Mouse (Mus musculus): Measurements from ENCODE around the gene Hist1h2ao. TPM values are rescaled to one million over a fixed set of nuclear protein-coding genes. Genes with fewer than 3 reads are reported as not detected.
"Not testable (repeated sequence)": the region's sequence is repeated elsewhere in the genome, so short reads cannot be mapped to it uniquely, and the experiment has no call there.

The Hist1h2ao gene
- polyA plus RNA-seq, 1 experiment from 2014 or later, result 1.7 TPM

GRCm38 (mm10) chr13:21783734-21784161 lies 26.5 kb upstream of the Hist1h2ao start:
- H3K4me1 ChIP-seq (ENCODE audit: control insufficient read depth, insufficient read depth, low read length), result peaks cover 39% of the 10 kb centered on the region

GRCm38 (mm10) chr13:21784311-21784710 lies 26.0 kb upstream of the Hist1h2ao start:
- Histone ChIP-seq H3K4me1 (ENCODE audit: control insufficient read depth, insufficient read depth, low read length) (peaks cover 39% of the 10 kb centered on the region), H3K27ac (ENCODE audit: low read depth, low read length) (peak overlapping the region; percentile 87), H3K27me3 (ENCODE audit: control insufficient read depth, insufficient read depth, low read length) (no peaks in the 10 kb centered on the region), H3K9me3 (ENCODE audit: control insufficient read depth, low read length) (no peaks in the 10 kb centered on the region), H3K4me3 (ENCODE audit: low read depth, low read length) (no peak overlapping the region), H3K4me2 (peak overlapping the region; percentile 57), H3K9ac (ENCODE audit: low read length) (peak overlapping the region; percentile 68), H3K36me3 (ENCODE audit: control insufficient read depth, insufficient read depth, low read length) (no peaks in the 10 kb centered on the region)
- DNase-seq (ENCODE audit: low spot score, missing footprints) (peak; percentile 86), ATAC-seq (ENCODE audit: low FRiP score) (no peak)
- 23% methylated on average over 6 of the region's 6 CpGs for WGBS

More at GRCm38 (mm10) chr13:21783734-21784161, 26.5 kb upstream of the Hist1h2ao start:
- no peaks in the 10 kb centered on the region for H3K9me3 ChIP-seq (ENCODE audit: control insufficient read depth, low read length)
- DNase-seq (ENCODE audit: low spot score, missing footprints), result peak; percentile 97
- WGBS, result under 1% methylated on average over 9 of the region's 9 CpGs
- no peaks in the 10 kb centered on the region for H3K27me3 ChIP-seq (ENCODE audit: control insufficient read depth, insufficient read depth, low read length)
- no peak for ATAC-seq (ENCODE audit: low FRiP score)
- H3K9ac ChIP-seq (ENCODE audit: low read length), result peak overlapping the region; percentile 68
- H3K4me3 ChIP-seq (ENCODE audit: low read depth, low read length), result peak overlapping the region; percentile 38
- peak overlapping the region; percentile 87 for H3K27ac ChIP-seq (ENCODE audit: low read depth, low read length)
- H3K4me2 ChIP-seq, result peak overlapping the region; percentile 57
- H3K36me3 ChIP-seq (ENCODE audit: control insufficient read depth, insufficient read depth, low read length), result no peaks in the 10 kb centered on the region

GRCm38 (mm10) chr13:21786189-21786898 lies 23.9 kb upstream of the Hist1h2ao start:
- Histone ChIP-seq H3K36me3 (ENCODE audit: control insufficient read depth, insufficient read depth, low read length) (no peaks in the 10 kb centered on the region), H3K9ac (ENCODE audit: low read length) (peak overlapping the region; percentile 64), H3K4me2 (peak overlapping the region; percentile 48), H3K27me3 (ENCODE audit: control insufficient read depth, insufficient read depth, low read length) (no peaks in the 10 kb centered on the region), H3K4me1 (ENCODE audit: control insufficient read depth, insufficient read depth, low read length) (peaks cover 34% of the 10 kb centered on the region), H3K4me3 (ENCODE audit: low read depth, low read length) (peak overlapping the region; percentile 34), H3K27ac (ENCODE audit: low read depth, low read length) (peak overlapping the region; percentile 80), H3K9me3 (ENCODE audit: control insufficient read depth, low read length) (no peaks in the 10 kb centered on the region)
- 6% methylated on average over 8 of the region's 8 CpGs for WGBS
- DNase-seq (ENCODE audit: low spot score, missing footprints) (peak; percentile 93), ATAC-seq (ENCODE audit: low FRiP score) (no peak)

- Histone ChIP-seq H3K4me2 (peak within 1 kb of the TSS; percentile 48), H3K9ac (ENCODE audit: low read length) (peak within 1 kb of the TSS; percentile 64), H3K4me1 (ENCODE audit: control insufficient read depth, insufficient read depth, low read length) (peaks cover 34% of the 10 kb centered on the region), H3K27ac (ENCODE audit: low read depth, low read length) (peak within 1 kb of the TSS; percentile 87), H3K4me3 (ENCODE audit: low read depth, low read length) (peak within 1 kb of the TSS; percentile 34)
- not testable (repeated sequence) for H3K9me3 ChIP-seq (ENCODE audit: control insufficient read depth, low read length); H3K27me3 ChIP-seq (ENCODE audit: control insufficient read depth, insufficient read depth, low read length); H3K36me3 ChIP-seq (ENCODE audit: control insufficient read depth, insufficient read depth, low read length)
- peak; percentile 95 for ATAC-seq (ENCODE audit: low FRiP score)
- DNase-seq (ENCODE audit: low spot score, missing footprints), result peak; percentile 99
- under 1% methylated on average over 33 of the region's 63 CpGs for WGBS
Measured at GRCm38 (mm10) chr13:21786899-21787629, 23.2 kb upstream of the Hist1h2ao start, which contains the start of the genes Hist1h2an and Hist1h2bp. TSS of gene Hist1h2an (minus strand) at chr13:21787218. TSS of gene Hist1h2bp (plus strand) at chr13:21787461.

- Histone ChIP-seq H3K4me2 (peak overlapping the region; percentile 35), H3K27me3 (ENCODE audit: control insufficient read depth, insufficient read depth, low read length) (no peaks in the 10 kb centered on the region), H3K27ac (ENCODE audit: low read depth, low read length) (peak overlapping the region; percentile 87), H3K4me3 (ENCODE audit: low read depth, low read length) (peak overlapping the region; percentile 18; the same call in 1 of the 2 replicates), H3K36me3 (ENCODE audit: control insufficient read depth, insufficient read depth, low read length) (no peaks in the 10 kb centered on the region), H3K9me3 (ENCODE audit: control insufficient read depth, low read length) (no peaks in the 10 kb centered on the region), H3K9ac (ENCODE audit: low read length) (peak overlapping the region; percentile 54), H3K4me1 (ENCODE audit: control insufficient read depth, insufficient read depth, low read length) (peaks cover 29% of the 10 kb centered on the region)
- ATAC-seq (ENCODE audit: low FRiP score) (peak; percentile 25), DNase-seq (ENCODE audit: low spot score, missing footprints) (peak; percentile 93)
- WGBS, result 11% methylated on average over 14 of the region's 21 CpGs
Measured at GRCm38 (mm10) chr13:21787760-21788593, 22.3 kb upstream of the Hist1h2ao start.

- ATAC-seq (ENCODE audit: low FRiP score) (no peak), DNase-seq (ENCODE audit: low spot score, missing footprints) (peak; percentile 88)
- Histone ChIP-seq H3K36me3 (ENCODE audit: control insufficient read depth, insufficient read depth, low read length) (no peaks in the 10 kb centered on the region), H3K27ac (ENCODE audit: low read depth, low read length) (no peak overlapping the region), H3K9ac (ENCODE audit: low read length) (no peak overlapping the region), H3K27me3 (ENCODE audit: control insufficient read depth, insufficient read depth, low read length) (no peaks in the 10 kb centered on the region), H3K4me1 (ENCODE audit: control insufficient read depth, insufficient read depth, low read length) (peaks cover 20% of the 10 kb centered on the region), H3K9me3 (ENCODE audit: control insufficient read depth, low read length) (no peaks in the 10 kb centered on the region), H3K4me2 (no peak overlapping the region), H3K4me3 (ENCODE audit: low read depth, low read length) (no peak overlapping the region)
- WGBS, result 61% methylated on average over 6 of the region's 6 CpGs
Measured at GRCm38 (mm10) chr13:21789925-21790324, 20.3 kb upstream of the Hist1h2ao start.

- H3K9ac ChIP-seq (ENCODE audit: low read length), result peak overlapping the region; percentile 44
- no peak overlapping the region for H3K27ac ChIP-seq (ENCODE audit: low read depth, low read length)
- H3K9me3 ChIP-seq (ENCODE audit: control insufficient read depth, low read length), result no peaks in the 10 kb centered on the region
- 7% methylated on average over 18 of the region's 18 CpGs for WGBS
- ATAC-seq (ENCODE audit: low FRiP score), result no peak
- no peaks in the 10 kb centered on the region for H3K27me3 ChIP-seq (ENCODE audit: control insufficient read depth, insufficient read depth, low read length)
- peak; percentile 92 for DNase-seq (ENCODE audit: low spot score, missing footprints)
- no peaks in the 10 kb centered on the region for H3K36me3 ChIP-seq (ENCODE audit: control insufficient read depth, insufficient read depth, low read length)
- peaks cover 18% of the 10 kb centered on the region for H3K4me1 ChIP-seq (ENCODE audit: control insufficient read depth, insufficient read depth, low read length)
- H3K4me3 ChIP-seq (ENCODE audit: low read depth, low read length), result peak overlapping the region; percentile 4; the same call in 1 of the 2 replicates
- H3K4me2 ChIP-seq, result peak overlapping the region; percentile 34; the same call in 1 of the 2 replicates
Measured at GRCm38 (mm10) chr13:21790601-21791283, 19.5 kb upstream of the Hist1h2ao start.

GRCm38 (mm10) chr13:21795584-21795983 lies 14.7 kb upstream of the Hist1h2ao start:
- Histone ChIP-seq H3K9me3 (ENCODE audit: control insufficient read depth, low read length) (no peaks in the 10 kb centered on the region), H3K36me3 (ENCODE audit: control insufficient read depth, insufficient read depth, low read length) (no peaks in the 10 kb centered on the region), H3K27me3 (ENCODE audit: control insufficient read depth, insufficient read depth, low read length) (no peaks in the 10 kb centered on the region), H3K4me3 (ENCODE audit: low read depth, low read length) (no peak overlapping the region), H3K4me2 (no peak overlapping the region), H3K4me1 (ENCODE audit: control insufficient read depth, insufficient read depth, low read length) (peaks cover 5% of the 10 kb centered on the region; the same call in 1 of the 2 replicates), H3K27ac (ENCODE audit: low read depth, low read length) (no peak overlapping the region), H3K9ac (ENCODE audit: low read length) (no peak overlapping the region)
- ATAC-seq (ENCODE audit: low FRiP score) (no peak), DNase-seq (ENCODE audit: low spot score, missing footprints) (no peak)
- 92% methylated on average over 7 of the region's 7 CpGs for WGBS
